Mouse (Mus musculus): ENCODE data around the gene Map3k15. TPM values are rescaled to one million over a fixed set of nuclear protein-coding genes. Genes with fewer than 3 reads are reported as not detected.

Map3k15 gene
- not detected in 2 replicates for polyA plus RNA-seq (2012)

GRCm38 (mm10) chrX:159988002-159988960, at the start of gene Map3k15:
Gene Map3k15, plus strand, starts transcription at chrX:159988433.
- Histone ChIP-seq H3K36me3 (ENCODE audit: control insufficient read depth) (no peaks in the 10 kb centered on the region), H3K27me3 (ENCODE audit: control insufficient read depth) (peaks cover 32% of the 10 kb centered on the region), H3K4me1 (ENCODE audit: control insufficient read depth) (no peaks in the 10 kb centered on the region), H3K4me3 (replicated peaks) (peak within 1 kb of the TSS; percentile 29), H3K9me3 (ENCODE audit: control insufficient read depth, low read length) (peaks cover 3% of the 10 kb centered on the region; the same call in 1 of the 2 replicates)
- TF ChIP-seq GATA1 (IDR thresholded peaks at IDR 0.05; ENCODE audit: low read length) (no peak), TAL1 (IDR thresholded peaks at IDR 0.05; ENCODE audit: low read length) (no peak)

GRCm38 (mm10) chrX:159942569-159942968, 45.7 kb upstream of the Map3k15 start:
- TF ChIP-seq TAL1 (IDR thresholded peaks at IDR 0.05; ENCODE audit: low read length): no peak
- TF ChIP-seq GATA1 (IDR thresholded peaks at IDR 0.05; ENCODE audit: low read length): no peak

GRCm38 (mm10) chrX:159943586-159943985, 44.6 kb upstream of the Map3k15 start:
- Histone ChIP-seq H3K27me3 (ENCODE audit: control insufficient read depth) (no peaks in the 10 kb centered on the region), H3K4me1 (ENCODE audit: control insufficient read depth) (no peaks in the 10 kb centered on the region), H3K36me3 (ENCODE audit: control insufficient read depth) (no peaks in the 10 kb centered on the region), H3K4me3 (replicated peaks) (no peak overlapping the region), H3K9me3 (ENCODE audit: control insufficient read depth, low read length) (no peaks in the 10 kb centered on the region)
- TF ChIP-seq TAL1 (IDR thresholded peaks at IDR 0.05; ENCODE audit: low read length) (no peak), GATA1 (IDR thresholded peaks at IDR 0.05; ENCODE audit: low read length) (no peak)

More at GRCm38 (mm10) chrX:159942569-159942968, 45.7 kb upstream of the Map3k15 start:
- Histone ChIP-seq H3K27me3 (ENCODE audit: control insufficient read depth) (no peaks in the 10 kb centered on the region), H3K9me3 (ENCODE audit: control insufficient read depth, low read length) (no peaks in the 10 kb centered on the region), H3K36me3 (ENCODE audit: control insufficient read depth) (no peaks in the 10 kb centered on the region), H3K4me3 (replicated peaks) (no peak overlapping the region), H3K4me1 (ENCODE audit: control insufficient read depth) (no peaks in the 10 kb centered on the region)

- no peaks in the 10 kb centered on the region for H3K36me3 ChIP-seq (ENCODE audit: control insufficient read depth)
- TF ChIP-seq TAL1 (IDR thresholded peaks at IDR 0.05; ENCODE audit: low read length): no peak
- no peak for TF ChIP-seq GATA1 (IDR thresholded peaks at IDR 0.05; ENCODE audit: low read length)
- H3K4me3 ChIP-seq (replicated peaks): no peak overlapping the region
- no peaks in the 10 kb centered on the region for H3K9me3 ChIP-seq (ENCODE audit: control insufficient read depth, low read length)
- peaks cover 2% of the 10 kb centered on the region; the same call in 1 of the 2 replicates for H3K27me3 ChIP-seq (ENCODE audit: control insufficient read depth)
- H3K4me1 ChIP-seq (ENCODE audit: control insufficient read depth): no peaks in the 10 kb centered on the region
Observed at GRCm38 (mm10) chrX:159953546-159954429, 34.4 kb upstream of the Map3k15 start.

GRCm38 (mm10) chrX:159954430-159954779, 33.8 kb upstream of the Map3k15 start:
- Histone ChIP-seq H3K27me3 (ENCODE audit: control insufficient read depth) (peaks cover 2% of the 10 kb centered on the region; the same call in 1 of the 2 replicates), H3K4me1 (ENCODE audit: control insufficient read depth) (no peaks in the 10 kb centered on the region), H3K36me3 (ENCODE audit: control insufficient read depth) (no peaks in the 10 kb centered on the region), H3K9me3 (ENCODE audit: control insufficient read depth, low read length) (no peaks in the 10 kb centered on the region), H3K4me3 (replicated peaks) (no peak overlapping the region)
- TF ChIP-seq TAL1 (IDR thresholded peaks at IDR 0.05; ENCODE audit: low read length) (no peak), GATA1 (IDR thresholded peaks at IDR 0.05; ENCODE audit: low read length) (no peak)

GRCm38 (mm10) chrX:159955433-159955832, 32.8 kb upstream of the Map3k15 start:
- Histone ChIP-seq H3K27me3 (ENCODE audit: control insufficient read depth) (peaks cover 2% of the 10 kb centered on the region; the same call in 1 of the 2 replicates), H3K4me1 (ENCODE audit: control insufficient read depth) (no peaks in the 10 kb centered on the region), H3K36me3 (ENCODE audit: control insufficient read depth) (no peaks in the 10 kb centered on the region), H3K9me3 (ENCODE audit: control insufficient read depth, low read length) (no peaks in the 10 kb centered on the region), H3K4me3 (replicated peaks) (no peak overlapping the region)
- no peak for TF ChIP-seq GATA1 (IDR thresholded peaks at IDR 0.05; ENCODE audit: low read length)

DNA sequence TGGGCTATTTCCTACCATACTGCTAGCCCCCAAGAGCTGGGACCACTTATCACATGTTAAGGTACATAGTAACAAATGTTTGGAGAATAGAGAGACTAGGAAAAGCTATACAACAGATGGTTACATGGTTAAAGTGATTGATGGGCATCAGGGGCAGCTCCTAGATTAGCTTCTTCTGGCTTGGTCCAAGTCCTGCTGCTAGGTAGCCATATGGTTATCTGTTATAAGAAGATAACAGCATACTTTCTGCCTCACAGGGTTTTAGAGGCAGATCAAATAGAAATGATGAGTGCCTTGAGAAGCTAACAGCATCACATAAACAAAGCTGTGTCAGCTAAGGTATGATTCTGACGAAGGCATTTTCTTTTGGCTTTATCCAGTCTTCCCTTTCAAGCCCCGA, 26.8 kb upstream of the Map3k15 start:
- H3K27me3 ChIP-seq (ENCODE audit: control insufficient read depth): peaks cover 4% of the 10 kb centered on the region
- TF ChIP-seq GATA1 (IDR thresholded peaks at IDR 0.05; ENCODE audit: low read length) (no peak), TAL1 (IDR thresholded peaks at IDR 0.05; ENCODE audit: low read length) (no peak)
- no peaks in the 10 kb centered on the region for H3K36me3 ChIP-seq (ENCODE audit: control insufficient read depth)
- H3K4me3 ChIP-seq (replicated peaks): no peak overlapping the region
- H3K9me3 ChIP-seq (ENCODE audit: control insufficient read depth, low read length): no peaks in the 10 kb centered on the region
- no peaks in the 10 kb centered on the region for H3K4me1 ChIP-seq (ENCODE audit: control insufficient read depth)

DNA sequence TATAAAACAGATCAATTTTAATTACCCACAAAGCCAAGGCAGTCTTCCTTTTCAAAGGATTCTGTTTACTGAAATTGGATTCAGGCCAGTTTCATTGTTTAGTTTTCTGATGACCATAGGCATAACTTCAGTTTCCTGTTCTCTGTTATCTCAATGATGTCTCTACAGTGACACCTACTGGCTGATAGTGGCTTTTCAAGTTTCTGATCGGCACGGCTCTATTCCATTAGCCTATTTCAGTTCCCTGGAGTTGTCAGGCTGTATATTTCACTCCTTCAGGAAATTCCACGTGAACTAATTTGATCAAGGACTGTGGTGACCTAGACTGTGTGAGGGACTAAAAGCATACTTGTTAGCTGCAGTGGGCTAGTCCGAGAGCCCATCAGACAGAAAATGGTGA, 25.0 kb upstream of the Map3k15 start:
- Histone ChIP-seq H3K9me3 (ENCODE audit: control insufficient read depth, low read length) (no peaks in the 10 kb centered on the region), H3K4me3 (replicated peaks) (no peak overlapping the region), H3K27me3 (ENCODE audit: control insufficient read depth) (peaks cover 4% of the 10 kb centered on the region), H3K36me3 (ENCODE audit: control insufficient read depth) (no peaks in the 10 kb centered on the region), H3K4me1 (ENCODE audit: control insufficient read depth) (no peaks in the 10 kb centered on the region)
- no peak for TF ChIP-seq GATA1 (IDR thresholded peaks at IDR 0.05; ENCODE audit: low read length)
- no peak for TF ChIP-seq TAL1 (IDR thresholded peaks at IDR 0.05; ENCODE audit: low read length)

- H3K4me1 ChIP-seq (ENCODE audit: control insufficient read depth): no peaks in the 10 kb centered on the region
- H3K4me3 ChIP-seq (replicated peaks): no peak overlapping the region
- TF ChIP-seq GATA1 (IDR thresholded peaks at IDR 0.05; ENCODE audit: low read length): no peak
- TF ChIP-seq TAL1 (IDR thresholded peaks at IDR 0.05; ENCODE audit: low read length): no peak
- no peaks in the 10 kb centered on the region for H3K9me3 ChIP-seq (ENCODE audit: control insufficient read depth, low read length)
- H3K36me3 ChIP-seq (ENCODE audit: control insufficient read depth): no peaks in the 10 kb centered on the region
- H3K27me3 ChIP-seq (ENCODE audit: control insufficient read depth): peaks cover 4% of the 10 kb centered on the region
Observed at GRCm38 (mm10) chrX:159963925-159964324, 24.3 kb upstream of the Map3k15 start.
